Mouse (Mus musculus): ENCODE measurements around the gene Slc23a4.

Slc23a4 gene

GRCm38 (mm10) chr6:34913341-34914040 lies 74.7 kb downstream of the Slc23a4 start:
- no peak for DNase-seq (ENCODE audit: low spot score in 2 of 2)

GRCm38 (mm10) chr6:34910371-34911219 lies 77.6 kb downstream of the Slc23a4 start, which contains the start of gene Wdr91:
Gene Wdr91, minus strand, starts transcription at chr6:34910876.
- peak; percentile 95 for DNase-seq (ENCODE audit: low spot score in 2 of 2)

GRCm38 (mm10) chr6:34909631-34910345 lies 78.4 kb downstream of the Slc23a4 start:
- DNase-seq (ENCODE audit: low spot score in 2 of 2) = no peak

GRCm38 (mm10) chr6:34907696-34908260 lies 80.4 kb downstream of the Slc23a4 start:
- peak in 1 of 2 experiments; percentile 13 for DNase-seq (ENCODE audit: low spot score in 2 of 2)

- DNase-seq (ENCODE audit: low spot score in 2 of 2) = peak in 1 of 2 experiments; percentile 35
These were observed 81.0 kb downstream of the Slc23a4 start for GRCm38 (mm10) chr6:34907121-34907614.

- DNase-seq (ENCODE audit: low spot score in 2 of 2) = no peak
These were observed 81.5 kb downstream of the Slc23a4 start for GRCm38 (mm10) chr6:34906661-34907060.

- no peak for DNase-seq (ENCODE audit: low spot score in 2 of 2)
These were observed 82.1 kb downstream of the Slc23a4 start for GRCm38 (mm10) chr6:34906125-34906524.

GRCm38 (mm10) chr6:34904361-34904760 lies 83.8 kb downstream of the Slc23a4 start:
- no peak for DNase-seq (ENCODE audit: low spot score in 2 of 2)

- no peak for DNase-seq (ENCODE audit: low spot score in 2 of 2)
These were observed 84.4 kb downstream of the Slc23a4 start for GRCm38 (mm10) chr6:34903851-34904250.

- no peak for DNase-seq (ENCODE audit: low spot score in 2 of 2)
These were observed 84.8 kb downstream of the Slc23a4 start for GRCm38 (mm10) chr6:34903441-34903840.

GRCm38 (mm10) chr6:34902578-34902977 lies 85.6 kb downstream of the Slc23a4 start:
- no peak for DNase-seq (ENCODE audit: low spot score in 2 of 2)

- DNase-seq (ENCODE audit: low spot score in 2 of 2) = no peak
These were observed 86.2 kb downstream of the Slc23a4 start for GRCm38 (mm10) chr6:34901911-34902444.

GRCm38 (mm10) chr6:34900990-34901389 lies 87.2 kb downstream of the Slc23a4 start:
- no peak for DNase-seq (ENCODE audit: low spot score in 2 of 2)

GRCm38 (mm10) chr6:34899127-34899526 lies 89.1 kb downstream of the Slc23a4 start:
- DNase-seq (ENCODE audit: low spot score in 2 of 2) = no peak

- DNase-seq (ENCODE audit: low spot score in 2 of 2) = no peak
These were observed 91.9 kb downstream of the Slc23a4 start for GRCm38 (mm10) chr6:34896168-34896780.

- DNase-seq (ENCODE audit: low spot score in 2 of 2) = no peak
These were observed 92.6 kb downstream of the Slc23a4 start for GRCm38 (mm10) chr6:34895569-34895968.
